Mouse (Mus musculus) layer of hippocampus, adult 2 months (tissue): ENCODE data around the gene Rasa3. TPM values are rescaled to one million over a fixed set of nuclear protein-coding genes. Genes with fewer than 3 reads are reported as not detected.

Experiments used
- DNase-seq, 2 experiments: peaks; one replicate each; pipeline ENCODE4 v3.0.0; 2022; ENCODE audit warnings: low spot score in 2 of 2
- H3K27ac ChIP-seq: fragments of 200-600 bp; 2 replicates; pipeline ENCODE4 v1.8.1; 2022
- H3K4me3 ChIP-seq: fragments of 200-600 bp; 2 replicates; pipeline ENCODE4 v1.8.1; 2022; ENCODE audit warnings: mild to moderate bottlenecking
- CTCF ChIP-seq: fragments of 200-600 bp; conservative IDR thresholded peaks from 2 replicates; pipeline ENCODE4 v1.8.1; 2022; ENCODE audit warnings: antibody characterized with exemption, mild to moderate bottlenecking, moderate library complexity
- total RNA-seq, 2 experiments: library from RNA; stranded (reverse); gene quantifications; 2 replicates each; pipeline ENCODE4 v1.2.3; 2021

Gene Rasa3
- total RNA-seq, 2 experiments from 2014 or later = 62.8 to 63.4 TPM

DNA sequence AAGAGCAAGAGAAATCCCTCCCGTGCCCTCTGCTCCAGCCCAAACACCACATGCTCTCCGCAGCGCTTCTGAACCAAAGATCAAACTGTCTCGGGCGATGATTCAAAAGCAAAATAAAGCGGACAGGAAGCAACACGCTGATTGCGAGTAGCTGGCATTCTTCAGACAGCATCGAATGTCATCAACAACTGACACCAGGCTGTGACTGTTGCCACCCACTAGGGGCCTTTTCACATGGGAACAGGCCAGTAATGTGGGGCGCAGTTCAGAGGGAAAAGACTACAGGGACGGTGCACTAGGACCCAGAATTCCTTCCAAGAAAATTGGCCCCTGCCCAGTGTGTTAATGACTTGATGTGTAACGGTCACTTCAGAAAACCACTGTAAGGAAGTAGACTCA is 1.1 kb downstream of the Rasa3 start:
- peak; percentile 57 for TF ChIP-seq CTCF
- peak overlapping the region; percentile 89 for H3K27ac ChIP-seq
- peak overlapping the region; percentile 90 for H3K4me3 ChIP-seq
- DNase-seq = peak; percentile 50 to 51

DNA sequence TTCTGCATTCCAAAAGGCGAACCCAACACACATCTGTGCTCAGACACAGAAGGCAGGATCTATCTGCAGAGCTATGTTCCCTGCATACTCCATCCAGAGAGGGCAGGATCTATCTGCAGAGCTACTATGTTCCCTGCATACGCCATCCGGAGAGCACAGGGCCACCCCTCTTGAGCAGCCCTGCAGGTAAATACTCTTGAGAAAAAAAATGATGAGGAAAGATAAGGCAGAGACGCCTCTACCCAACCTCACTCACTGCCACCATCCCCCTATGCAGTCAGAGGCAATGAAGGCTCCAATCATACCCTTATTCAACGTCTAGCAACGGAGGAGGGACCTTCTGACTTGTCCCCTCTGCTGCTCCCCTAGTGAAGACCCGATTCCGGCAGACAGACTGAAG is 1.9 kb downstream of the Rasa3 start:
- peak overlapping the region; percentile 89 for H3K27ac ChIP-seq
- no peak for DNase-seq

DNA sequence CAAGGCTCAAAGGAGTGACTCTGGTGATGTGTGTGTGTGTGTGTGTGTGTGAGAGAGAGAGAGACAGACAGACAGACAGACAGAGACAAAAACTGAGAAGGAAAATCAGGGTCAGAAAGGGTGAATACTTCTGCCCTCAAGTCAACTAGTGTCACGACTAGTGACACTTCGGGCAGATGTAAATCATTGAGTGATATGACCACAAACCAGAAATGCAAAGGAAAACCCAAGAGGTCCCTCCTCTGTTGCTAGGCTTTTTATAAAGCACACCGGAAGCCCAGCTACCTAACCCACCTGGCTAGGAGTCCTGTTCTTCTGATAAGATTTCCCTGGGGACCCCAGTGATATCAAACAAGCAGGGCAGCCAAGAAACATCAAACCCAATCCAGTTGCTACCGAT is 2.3 kb downstream of the Rasa3 start:
- TF ChIP-seq CTCF = no peak

More for the DNA sequence above, 1.9 kb downstream of the Rasa3 start:
- peak overlapping the region; percentile 90 for H3K4me3 ChIP-seq
- no peak for TF ChIP-seq CTCF

GRCm38 (mm10) chr8:13674294-13675010 is 3.0 kb downstream of the Rasa3 start:
- Histone ChIP-seq H3K4me3 (peak overlapping the region; percentile 90), H3K27ac (peak overlapping the region; percentile 89)
- TF ChIP-seq CTCF = peak; percentile 49
- no peak for DNase-seq

More for the DNA sequence above, 2.3 kb downstream of the Rasa3 start:
- no peak for DNase-seq
- H3K4me3 ChIP-seq = peak overlapping the region; percentile 90
- peak overlapping the region; percentile 89 for H3K27ac ChIP-seq

GRCm38 (mm10) chr8:13673215-13673614 is 4.2 kb downstream of the Rasa3 start:
- peak; percentile 65 for TF ChIP-seq CTCF
- H3K4me3 ChIP-seq = no peak overlapping the region; the same call in 1 of the 2 replicates
- peak overlapping the region; percentile 89 for H3K27ac ChIP-seq
- no peak for DNase-seq

DNA sequence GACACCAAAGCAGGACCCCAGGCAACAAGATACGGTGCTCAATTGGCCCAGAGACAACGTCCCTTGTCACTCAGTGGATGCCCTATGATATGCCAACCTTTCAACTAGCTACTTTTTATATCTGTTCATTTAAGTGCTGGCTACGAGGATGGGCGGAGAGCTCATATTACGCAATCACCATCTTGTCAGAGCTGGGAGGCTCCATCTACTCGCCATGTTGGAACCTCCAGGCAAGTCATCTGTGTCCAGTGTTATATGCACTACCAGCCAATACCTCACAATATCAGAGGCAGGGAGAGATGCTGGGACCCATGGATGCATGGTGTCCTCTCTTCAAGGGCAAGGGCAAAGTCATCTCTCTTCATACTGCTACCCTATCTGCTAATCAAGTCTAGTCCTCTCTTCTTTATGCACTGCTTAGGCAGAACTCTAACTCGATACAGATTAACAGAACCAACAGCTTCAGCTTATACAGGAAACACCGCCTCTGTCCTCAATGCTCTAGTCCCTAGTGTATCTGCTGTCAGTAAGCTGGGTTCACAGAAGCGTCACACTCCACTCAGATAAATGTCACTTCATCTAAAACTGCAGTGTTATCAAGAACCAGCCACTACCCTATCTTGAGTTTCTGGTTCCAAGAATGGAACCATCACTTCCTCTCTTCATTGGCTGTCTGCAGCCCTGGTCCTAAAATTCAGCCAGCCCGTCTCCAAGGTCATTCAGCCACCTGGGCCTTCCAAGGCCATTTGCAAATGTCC is 6.0 kb downstream of the Rasa3 start:
- H3K4me3 ChIP-seq = no peak overlapping the region
- TF ChIP-seq CTCF = no peak
- DNase-seq = no peak
- peak overlapping the region; percentile 81 for H3K27ac ChIP-seq

- H3K4me3 ChIP-seq = no peak overlapping the region
- peak overlapping the region; percentile 81 for H3K27ac ChIP-seq
- no peak for DNase-seq
- no peak for TF ChIP-seq CTCF
Observed at GRCm38 (mm10) chr8:13670011-13670471, 7.4 kb downstream of the Rasa3 start.

GRCm38 (mm10) chr8:13668367-13668766 is 9.0 kb downstream of the Rasa3 start:
- no peak for TF ChIP-seq CTCF
- Histone ChIP-seq H3K27ac (peak overlapping the region; percentile 36; the same call in 1 of the 2 replicates), H3K4me3 (no peak overlapping the region)
- DNase-seq = no peak

DNA sequence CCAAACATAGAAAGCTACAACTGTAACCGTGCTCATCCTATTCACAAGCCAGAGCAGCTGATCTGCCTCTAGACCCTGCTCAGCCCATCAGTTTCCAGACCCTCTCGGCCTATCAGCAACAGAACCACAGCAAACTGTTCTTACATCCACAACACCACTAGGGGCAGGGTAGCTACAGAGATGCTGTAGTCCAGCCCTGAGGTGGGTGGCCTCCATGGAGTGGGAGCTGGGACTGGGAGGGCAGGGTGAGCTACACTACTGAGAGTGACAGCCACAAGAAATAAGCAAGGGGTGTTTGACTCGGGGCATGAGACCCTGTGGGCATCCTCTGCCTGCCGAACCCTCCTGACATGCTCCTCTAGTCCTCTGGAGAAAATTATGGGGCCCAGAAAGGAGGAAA is 9.5 kb downstream of the Rasa3 start:
- DNase-seq = no peak
- Histone ChIP-seq H3K4me3 (no peak overlapping the region), H3K27ac (peak overlapping the region; percentile 36; the same call in 1 of the 2 replicates)
- TF ChIP-seq CTCF = peak; percentile 63

DNA sequence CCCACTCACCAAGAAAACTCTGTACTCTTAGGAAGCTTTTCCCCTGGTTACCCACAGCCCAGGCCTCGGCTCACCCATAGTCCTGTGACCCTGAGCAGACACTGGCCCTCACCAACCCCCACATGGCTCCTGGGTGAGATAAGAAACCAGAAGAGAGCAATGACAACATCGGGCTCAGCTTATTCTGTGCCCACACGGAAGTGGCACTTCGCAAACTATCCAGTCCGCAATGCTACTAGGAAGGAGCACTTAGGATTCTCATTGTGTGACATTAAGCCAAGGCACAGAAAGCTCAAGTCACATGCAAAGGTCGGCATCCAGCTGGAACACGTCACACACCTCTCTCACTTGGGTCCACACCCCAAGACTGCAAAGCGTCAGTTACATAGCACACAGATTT is 11.5 kb downstream of the Rasa3 start:
- DNase-seq = no peak
- no peak overlapping the region for H3K4me3 ChIP-seq
- no peak overlapping the region; the same call in 1 of the 2 replicates for H3K27ac ChIP-seq
- no peak for TF ChIP-seq CTCF

DNA sequence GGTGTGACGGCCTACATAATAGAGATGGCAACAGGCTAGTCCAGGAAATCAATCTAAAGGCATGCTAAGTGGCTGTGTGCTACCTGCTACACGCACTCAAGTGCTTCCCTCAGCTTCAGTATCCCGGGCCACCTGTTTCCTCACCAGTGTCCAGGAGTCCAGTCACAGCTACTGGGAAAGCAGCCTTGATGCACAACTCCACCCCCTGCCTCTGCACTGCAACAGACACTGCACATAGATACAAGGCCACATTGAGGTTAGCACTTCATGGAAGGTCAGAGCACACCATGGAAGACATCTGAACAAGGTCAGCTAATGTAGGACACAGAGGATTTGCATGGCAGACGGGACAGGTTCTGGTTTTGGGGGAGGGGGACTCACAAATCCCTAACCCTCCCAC is 11.9 kb downstream of the Rasa3 start:
- no peak for TF ChIP-seq CTCF
- no peak overlapping the region for H3K4me3 ChIP-seq
- H3K27ac ChIP-seq = no peak overlapping the region; the same call in 1 of the 2 replicates
- no peak for DNase-seq

GRCm38 (mm10) chr8:13664711-13665210 is 12.6 kb downstream of the Rasa3 start:
- Histone ChIP-seq H3K4me3 (no peak overlapping the region), H3K27ac (peak overlapping the region; percentile 34; the same call in 1 of the 2 replicates)
- TF ChIP-seq CTCF = no peak
- DNase-seq = no peak

- DNase-seq = no peak
- Histone ChIP-seq H3K4me3 (no peak overlapping the region), H3K27ac (no peak overlapping the region)
- TF ChIP-seq CTCF = no peak
Observed at GRCm38 (mm10) chr8:13660323-13660722, 17.1 kb downstream of the Rasa3 start.
